Mouse (Mus musculus) layer of hippocampus, postnatal 25 days (tissue): ENCODE results near the gene Ddx10. TPM values are rescaled to one million over a fixed set of nuclear protein-coding genes. Genes with fewer than 3 reads are reported as not detected.

ENCODE experiments used
- DNase-seq, 2 experiments: peaks; one replicate each; pipeline ENCODE4 v3.0.0; 2022; ENCODE audit warnings: mixed read lengths in 2 of 2, low spot score in 1 of 2; ENCODE audit errors: extremely low spot score in 1 of 2
- total RNA-seq, 2 experiments: library from RNA; stranded (reverse); gene quantifications; 2 replicates each; pipeline ENCODE4 v1.2.3; 2021

Gene Ddx10
- total RNA-seq, result 10 to 100 TPM; 19.3 to 20.0 TPM

GRCm38 (mm10) chr9:53247953-53248397, at the start of gene Ddx10:
Ddx10 (minus strand) TSS chr9:53248053.
- peak; percentile 92 for DNase-seq

DNA sequence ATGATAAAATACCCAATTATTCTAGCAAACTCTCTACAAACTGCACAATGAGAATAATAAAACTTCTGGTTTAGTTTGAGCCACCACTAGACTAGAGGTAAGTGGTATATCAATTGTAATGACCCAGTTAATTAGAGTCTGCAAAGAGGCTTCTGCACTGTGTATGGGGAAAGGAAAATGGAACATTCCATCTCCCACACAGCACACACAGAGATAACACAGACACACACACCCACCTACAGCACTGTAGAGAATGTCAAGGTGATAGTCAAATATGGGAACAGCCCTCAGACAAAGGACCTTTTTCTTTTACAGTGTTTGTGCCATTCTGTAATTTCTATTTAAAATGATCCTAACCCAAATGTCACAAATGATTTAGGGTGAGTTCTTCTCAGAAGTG, 45.0 kb upstream of the Ddx10 start:
- DNase-seq, result no peak

- no peak for DNase-seq
Measured at GRCm38 (mm10) chr9:53290006-53290405, 42.2 kb upstream of the Ddx10 start.

DNA sequence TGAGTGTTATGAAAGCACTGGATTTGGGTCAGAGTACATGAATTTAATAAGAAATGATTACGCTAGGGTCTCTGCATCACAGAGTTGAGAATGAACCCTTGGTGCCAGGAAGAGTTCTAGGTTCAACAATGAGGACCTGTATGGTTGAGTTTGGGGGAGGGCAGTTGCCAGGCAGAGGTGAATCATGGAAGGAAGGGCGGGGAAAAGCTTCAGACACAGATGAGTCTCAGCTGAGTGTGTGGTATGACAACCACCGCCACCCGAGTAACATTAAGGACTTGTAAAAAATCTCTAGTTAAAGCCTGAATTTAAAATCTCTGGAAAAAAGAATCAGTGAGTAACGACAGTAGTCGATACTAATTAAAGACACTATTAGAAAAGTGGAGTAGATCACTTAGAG, 38.9 kb upstream of the Ddx10 start:
- DNase-seq, result no peak

DNA sequence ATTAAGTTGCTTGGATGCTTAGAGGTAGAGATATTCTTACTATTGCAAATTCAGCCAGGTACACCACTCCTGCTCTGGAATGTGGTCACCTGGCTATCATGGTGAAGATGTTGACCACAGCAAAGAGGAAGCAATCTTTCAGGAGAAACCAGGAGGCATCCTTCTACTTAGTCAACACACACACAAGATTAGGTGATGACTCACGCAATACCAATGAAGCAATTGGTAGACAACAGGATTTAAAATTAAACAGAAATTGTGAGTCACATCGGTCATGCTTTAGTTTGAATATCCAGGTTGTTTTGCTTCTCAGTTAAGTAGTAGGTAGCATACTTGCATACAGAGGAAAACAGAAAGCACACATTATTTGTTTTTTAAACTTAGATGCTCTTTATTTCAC, 31.1 kb upstream of the Ddx10 start:
- no peak for DNase-seq

DNA sequence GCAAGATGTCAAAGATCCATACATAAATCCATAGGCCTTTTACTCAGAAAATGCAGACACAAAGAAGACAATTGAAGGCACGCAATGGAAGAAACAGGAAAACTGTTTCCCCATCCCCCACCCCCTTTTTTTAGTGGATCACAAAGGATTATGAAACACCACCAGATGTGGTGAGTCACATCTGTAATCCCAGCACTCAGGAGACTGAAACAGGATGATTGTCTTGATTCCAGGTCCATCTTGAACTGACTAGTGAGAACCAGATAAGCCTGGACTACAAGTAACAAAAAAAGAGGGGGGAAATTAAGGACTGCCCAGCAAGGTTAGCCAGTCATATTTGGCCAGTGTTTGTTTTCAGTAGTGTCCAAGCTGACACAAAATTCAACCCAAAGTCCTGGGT, 28.5 kb upstream of the Ddx10 start:
- no peak for DNase-seq

- no peak for DNase-seq
Measured at GRCm38 (mm10) chr9:53272714-53273113, 24.9 kb upstream of the Ddx10 start.

DNA sequence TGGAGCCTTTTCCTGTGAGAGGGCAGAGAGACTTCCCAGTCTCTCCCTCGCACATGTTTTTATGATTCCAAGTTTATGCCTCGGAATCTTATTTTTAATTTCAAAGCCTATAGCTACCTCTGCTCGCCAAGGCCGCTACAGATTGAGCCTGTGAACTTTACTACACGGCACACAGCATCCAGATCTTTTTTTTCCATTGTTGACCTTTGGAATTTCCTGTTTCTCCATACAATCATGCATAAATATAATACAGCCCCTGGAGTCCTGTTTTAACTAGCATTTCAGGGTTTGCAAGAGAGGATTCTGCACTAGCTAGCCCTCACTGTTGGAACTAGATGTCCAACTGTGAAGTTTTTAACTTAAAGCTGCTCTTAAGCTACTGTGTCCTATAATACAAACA, 24.4 kb upstream of the Ddx10 start:
- DNase-seq, result no peak

DNA sequence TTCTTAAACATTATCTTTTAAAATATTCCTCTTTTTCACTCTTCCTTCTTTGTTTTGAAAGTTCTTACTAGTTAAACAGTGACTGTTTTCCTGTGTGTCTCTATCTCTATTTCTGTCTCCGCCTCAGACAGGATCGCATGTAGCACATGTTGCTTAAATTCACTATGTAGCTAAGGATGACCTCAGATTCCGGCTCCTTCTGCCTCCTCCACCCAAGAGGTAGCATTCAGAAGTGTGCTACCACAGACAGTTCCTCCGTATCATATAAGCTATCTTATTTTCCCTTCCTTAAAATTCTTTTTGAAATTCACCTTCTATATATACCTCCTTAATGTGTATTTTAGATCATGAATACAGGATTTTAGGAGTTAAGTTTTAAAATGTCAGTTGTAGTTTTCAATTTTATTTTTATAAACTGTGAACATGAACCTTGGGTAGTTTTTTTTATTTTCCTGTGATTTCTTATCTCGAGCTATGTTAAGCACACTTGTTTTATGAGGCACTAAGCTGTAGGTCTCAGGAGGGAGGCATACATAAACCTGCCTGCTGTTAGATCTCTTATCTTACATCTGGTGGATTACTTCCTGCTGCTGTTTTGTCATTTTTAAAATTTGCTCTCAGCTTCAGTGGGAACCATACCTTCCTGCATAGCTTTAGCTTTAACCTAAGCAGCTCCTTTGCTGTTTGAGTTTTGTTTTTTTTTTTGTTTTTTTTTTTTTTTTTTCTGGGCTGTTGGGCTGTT, 23.6 kb upstream of the Ddx10 start:
- DNase-seq, result no peak

GRCm38 (mm10) chr9:53269466-53269755, 21.6 kb upstream of the Ddx10 start:
- no peak for DNase-seq

- peak in 1 of 2 experiments; percentile 13 for DNase-seq
Measured at GRCm38 (mm10) chr9:53268731-53269465, 21.0 kb upstream of the Ddx10 start.

DNA sequence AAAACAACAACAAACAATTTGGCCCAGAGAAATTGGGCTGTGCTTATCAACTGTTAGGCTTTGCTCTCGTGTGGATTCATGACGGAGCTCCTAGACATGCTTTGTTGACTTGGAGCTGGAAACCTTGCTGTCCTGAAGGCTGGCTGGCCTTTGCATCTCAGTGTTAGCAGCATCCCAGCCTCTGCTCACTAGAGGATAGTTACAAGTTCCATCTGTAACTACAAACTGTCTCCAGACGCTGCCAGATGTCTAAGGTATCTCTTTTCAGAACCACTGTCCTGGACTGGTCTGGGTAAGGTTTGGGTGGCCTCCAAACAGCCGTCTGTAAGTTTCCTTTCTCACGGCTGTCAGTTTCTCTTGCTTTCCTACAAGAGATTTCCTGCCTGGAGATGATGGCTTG, 20.2 kb upstream of the Ddx10 start:
- DNase-seq, result no peak

- no peak for DNase-seq
Measured at GRCm38 (mm10) chr9:53265589-53265988, 17.7 kb upstream of the Ddx10 start.

GRCm38 (mm10) chr9:53264387-53264786, 16.5 kb upstream of the Ddx10 start:
- no peak for DNase-seq

DNA sequence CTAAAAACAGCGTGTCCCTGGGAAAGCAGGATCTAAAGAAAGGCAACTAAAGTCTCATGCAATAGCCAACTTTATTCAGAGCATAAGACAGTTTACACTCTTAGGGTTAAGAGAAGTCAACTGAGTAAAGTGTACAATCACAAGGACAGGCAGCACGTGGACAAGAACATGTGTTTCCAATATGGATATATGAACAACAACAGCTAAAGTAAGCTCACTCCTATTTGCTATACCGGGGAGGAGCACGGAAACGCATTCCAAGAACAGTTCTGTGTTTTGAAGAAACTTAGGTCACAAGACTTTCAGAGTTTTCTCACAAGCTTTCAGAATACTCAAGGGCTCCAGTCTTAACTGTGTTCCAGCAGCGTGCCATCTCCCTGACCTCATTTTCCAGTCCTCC, 10.3 kb upstream of the Ddx10 start:
- DNase-seq, result no peak

GRCm38 (mm10) chr9:53257772-53258171, 9.9 kb upstream of the Ddx10 start:
- DNase-seq, result no peak

DNA sequence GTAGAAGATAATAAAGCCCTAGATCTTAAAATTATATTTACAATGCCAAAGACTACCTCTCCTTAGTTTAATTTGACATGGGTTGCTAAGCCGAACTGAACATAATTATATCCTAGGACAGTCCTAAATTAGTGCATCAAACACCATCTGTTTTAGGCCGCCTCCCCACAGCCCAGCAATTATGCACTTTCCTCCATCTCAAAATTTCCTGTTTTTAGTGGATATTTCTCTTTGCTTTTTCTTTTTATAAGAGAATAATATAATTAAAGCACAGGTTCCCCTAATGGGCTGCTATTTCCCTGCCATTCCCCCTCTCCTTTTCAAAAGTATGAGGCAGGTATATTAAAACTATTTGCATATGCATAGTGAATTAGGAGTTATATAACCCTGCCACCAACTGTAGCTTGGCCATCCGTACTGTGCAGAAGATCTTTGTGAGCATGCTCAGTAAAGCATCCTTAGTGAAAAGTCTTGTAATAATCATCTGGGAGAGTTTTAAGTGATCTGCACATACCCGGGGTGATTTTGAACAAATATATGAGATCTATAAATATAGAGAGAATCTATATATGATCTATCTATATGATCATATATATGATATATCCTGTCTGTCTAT, 8.9 kb upstream of the Ddx10 start:
- DNase-seq, result no peak

DNA sequence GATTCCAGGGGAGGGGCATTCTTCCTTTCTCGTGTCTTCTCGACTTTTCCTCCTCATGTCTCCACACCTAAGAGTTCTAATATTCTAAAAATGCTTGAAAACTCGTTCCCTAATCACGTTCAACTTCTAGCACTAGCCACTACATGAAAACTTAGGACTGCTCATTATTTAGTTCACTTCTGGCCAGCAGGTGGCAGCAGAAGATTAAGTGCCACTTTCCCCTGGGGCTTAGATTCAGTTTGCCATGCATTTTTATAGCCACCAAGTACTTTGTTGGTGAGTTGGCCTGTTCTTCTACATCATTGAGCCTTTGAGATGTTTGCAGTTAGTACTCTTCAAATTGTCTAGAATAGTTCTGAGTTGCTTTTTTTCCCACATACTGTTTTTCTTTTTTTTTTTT, 6.5 kb upstream of the Ddx10 start:
- peak; percentile 48 to 91 for DNase-seq

- DNase-seq, result no peak
Measured at GRCm38 (mm10) chr9:53247516-53247915, 337 bp downstream of the Ddx10 start.

GRCm38 (mm10) chr9:53218181-53218580, 29.7 kb downstream of the Ddx10 start:
- DNase-seq, result no peak

- no peak for DNase-seq
Measured at GRCm38 (mm10) chr9:53208283-53208682, 39.6 kb downstream of the Ddx10 start.

GRCm38 (mm10) chr9:53174590-53174989, 73.3 kb downstream of the Ddx10 start:
- DNase-seq, result no peak
